Mouse (Mus musculus): ENCODE data around the gene Itga10.
"Not testable (repeated sequence)": the region's sequence is repeated elsewhere in the genome, so short reads cannot be mapped to it uniquely, and the experiment has no call there.

The Itga10 gene

DNA sequence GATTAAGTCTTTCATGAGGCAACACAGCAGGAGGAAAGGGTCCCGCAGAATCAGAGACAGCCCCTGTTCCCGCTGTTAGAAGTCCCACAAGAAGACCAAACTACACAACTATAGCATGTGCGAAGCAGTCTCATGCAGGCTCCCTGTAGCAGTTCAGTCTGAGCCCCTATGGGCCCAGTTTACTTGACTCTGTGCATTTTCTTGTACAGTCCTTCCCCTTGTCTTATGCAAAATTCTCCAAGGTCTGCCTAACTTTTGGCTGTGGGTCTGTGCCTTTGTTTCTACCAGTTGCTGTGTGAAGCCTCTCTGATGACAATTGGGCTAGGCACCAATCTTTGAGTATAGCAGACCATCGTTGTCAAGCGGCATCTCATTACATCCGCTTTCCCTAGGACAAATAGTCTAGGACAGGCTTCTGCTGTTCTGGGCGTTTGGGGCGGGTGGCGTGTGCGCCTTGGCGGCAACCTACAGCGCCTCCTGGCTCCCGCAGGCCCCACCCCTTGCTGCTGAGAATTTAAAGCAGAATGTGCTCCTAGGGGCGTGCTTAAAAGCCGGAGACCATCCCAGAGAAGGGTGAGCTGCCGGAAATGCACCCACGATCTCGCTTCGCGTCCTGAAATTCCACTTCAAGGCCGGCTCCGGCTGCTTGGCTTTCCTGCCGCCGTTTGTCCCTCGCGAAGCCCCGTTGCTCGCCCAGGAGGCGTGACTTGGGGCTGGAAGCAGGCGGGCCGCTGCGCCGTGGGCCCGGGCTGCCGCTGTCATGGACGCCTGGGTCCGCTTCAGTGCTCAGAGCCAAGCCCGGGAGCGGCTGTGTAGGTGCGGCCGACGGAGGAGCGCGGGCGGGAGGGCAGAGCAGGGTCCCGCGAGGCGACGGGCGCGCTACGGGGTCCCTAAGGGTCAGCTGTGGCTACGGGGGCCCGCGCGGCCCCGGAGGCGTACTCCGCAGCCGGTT is 10.2 kb upstream of the Itga10 start, which contains the start of the genes Pex11b and Gm42957:
Gene Pex11b, plus strand, starts transcription at position 449 of the 952 bp plus-strand sequence.
Gene Gm42957, plus strand, starts transcription at position 547 of the 952 bp plus-strand sequence.
- DNase-seq (ENCODE audit: low spot score) = peak; percentile 81

- peak; percentile 17 for DNase-seq (ENCODE audit: low spot score)
Measured at GRCm38 (mm10) chr3:96635906-96636305, 9.5 kb upstream of the Itga10 start.

- no peak for DNase-seq (ENCODE audit: low spot score)
Measured at GRCm38 (mm10) chr3:96636448-96636847, 8.9 kb upstream of the Itga10 start.

- peak; percentile 76 for DNase-seq (ENCODE audit: low spot score)
Measured at GRCm38 (mm10) chr3:96639219-96639618, 6.2 kb upstream of the Itga10 start.

DNA sequence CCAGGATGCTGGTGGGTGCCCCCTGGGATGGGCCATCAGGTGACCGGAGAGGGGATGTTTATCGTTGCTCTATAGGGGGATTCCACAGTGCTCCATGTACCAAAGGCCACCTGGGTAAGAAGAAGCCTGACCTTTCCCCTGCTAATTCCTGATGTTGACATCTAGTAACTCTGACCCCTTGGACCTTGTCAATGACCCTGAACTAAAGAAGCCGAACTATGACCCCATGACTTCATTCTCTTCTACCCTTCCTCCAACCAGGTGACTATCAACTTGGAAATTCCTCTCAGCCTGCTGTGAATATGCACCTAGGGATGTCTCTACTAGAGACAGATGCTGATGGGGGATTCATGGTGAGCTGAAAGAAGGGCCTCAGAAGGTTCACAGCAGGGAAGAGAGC is 2.0 kb downstream of the Itga10 start:
- no peak for DNase-seq (ENCODE audit: low spot score)

DNA sequence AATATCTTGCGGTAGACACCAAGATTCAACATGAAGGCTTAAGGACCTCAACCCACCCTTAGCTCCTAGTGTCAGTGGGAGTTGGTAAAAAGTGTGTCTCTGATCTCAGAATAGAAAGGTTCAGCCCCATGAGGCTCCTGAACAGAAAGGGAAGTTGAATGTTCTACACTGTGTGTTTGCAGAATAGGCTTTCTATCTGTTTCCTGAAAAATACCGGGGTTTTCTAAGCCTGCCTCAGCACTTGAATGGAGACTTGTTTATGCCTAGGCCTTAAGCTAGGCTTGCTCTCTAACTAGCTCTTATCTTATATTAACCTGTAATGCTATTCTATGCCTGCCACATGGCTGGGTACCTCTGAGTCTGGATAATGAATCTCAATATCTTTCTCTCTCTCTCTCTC is 15.5 kb downstream of the Itga10 start:
- DNase-seq (ENCODE audit: low spot score) = no peak

- no peak for DNase-seq (ENCODE audit: low spot score)
Measured at GRCm38 (mm10) chr3:96662731-96663316, 17.4 kb downstream of the Itga10 start.

- DNase-seq (ENCODE audit: low spot score) = peak; percentile 83
Measured at GRCm38 (mm10) chr3:96663432-96664239, 18.3 kb downstream of the Itga10 start.

DNA sequence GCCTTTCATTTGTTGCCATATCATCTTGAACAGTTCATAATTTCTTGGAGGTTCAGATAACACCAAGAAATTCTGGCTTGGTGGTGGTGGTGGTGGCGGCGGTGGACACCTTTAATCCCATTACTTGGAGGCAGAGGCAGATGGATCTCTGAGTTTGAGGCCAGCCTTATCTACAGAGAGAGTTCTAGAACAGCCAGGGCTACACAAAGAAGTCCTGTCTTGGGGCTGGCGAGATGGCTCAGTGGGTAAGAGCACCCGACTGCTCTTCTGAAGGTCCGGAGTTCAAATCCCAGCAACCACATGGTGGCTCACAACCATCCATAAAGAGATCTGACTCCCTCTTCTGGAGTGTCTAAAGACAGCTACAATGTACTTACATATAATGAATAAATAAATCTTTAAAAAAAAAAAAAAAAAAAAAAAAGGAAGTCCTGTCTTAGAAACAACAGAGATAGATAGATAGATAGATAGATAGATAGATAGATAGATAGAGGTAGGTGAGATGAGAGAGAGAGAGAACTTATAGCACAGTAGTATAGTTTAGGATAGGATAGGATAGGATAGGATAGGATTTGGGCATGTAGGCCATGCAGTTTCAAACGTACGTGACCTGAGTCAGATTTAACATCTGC is 20.5 kb downstream of the Itga10 start:
- DNase-seq (ENCODE audit: low spot score) = not testable (repeated sequence)

- no peak for DNase-seq (ENCODE audit: low spot score)
Measured at GRCm38 (mm10) chr3:96666916-96667315, 21.5 kb downstream of the Itga10 start.

DNA sequence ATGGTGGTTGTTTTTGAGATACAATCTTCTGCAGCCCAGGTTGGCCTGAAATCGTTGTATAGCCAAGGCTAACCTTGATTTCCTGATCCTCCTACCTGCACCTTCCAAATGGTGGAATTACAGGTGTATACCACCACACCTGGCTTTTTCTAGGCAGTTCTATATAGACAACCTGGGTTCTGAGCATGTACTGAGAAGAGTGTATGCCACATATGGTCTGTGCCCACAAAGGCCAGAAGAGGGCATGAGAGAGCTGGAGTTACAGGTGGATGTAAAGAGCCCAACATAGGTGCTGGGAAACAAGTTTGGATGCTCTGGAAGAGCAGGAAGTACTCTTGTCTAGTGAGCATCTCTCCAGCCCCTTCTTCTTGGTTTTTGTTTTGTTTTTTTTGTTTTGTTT is 21.9 kb downstream of the Itga10 start:
- peak; percentile 58 for DNase-seq (ENCODE audit: low spot score)

- no peak for DNase-seq (ENCODE audit: low spot score)
Measured at GRCm38 (mm10) chr3:96668424-96669067, 23.2 kb downstream of the Itga10 start.

DNA sequence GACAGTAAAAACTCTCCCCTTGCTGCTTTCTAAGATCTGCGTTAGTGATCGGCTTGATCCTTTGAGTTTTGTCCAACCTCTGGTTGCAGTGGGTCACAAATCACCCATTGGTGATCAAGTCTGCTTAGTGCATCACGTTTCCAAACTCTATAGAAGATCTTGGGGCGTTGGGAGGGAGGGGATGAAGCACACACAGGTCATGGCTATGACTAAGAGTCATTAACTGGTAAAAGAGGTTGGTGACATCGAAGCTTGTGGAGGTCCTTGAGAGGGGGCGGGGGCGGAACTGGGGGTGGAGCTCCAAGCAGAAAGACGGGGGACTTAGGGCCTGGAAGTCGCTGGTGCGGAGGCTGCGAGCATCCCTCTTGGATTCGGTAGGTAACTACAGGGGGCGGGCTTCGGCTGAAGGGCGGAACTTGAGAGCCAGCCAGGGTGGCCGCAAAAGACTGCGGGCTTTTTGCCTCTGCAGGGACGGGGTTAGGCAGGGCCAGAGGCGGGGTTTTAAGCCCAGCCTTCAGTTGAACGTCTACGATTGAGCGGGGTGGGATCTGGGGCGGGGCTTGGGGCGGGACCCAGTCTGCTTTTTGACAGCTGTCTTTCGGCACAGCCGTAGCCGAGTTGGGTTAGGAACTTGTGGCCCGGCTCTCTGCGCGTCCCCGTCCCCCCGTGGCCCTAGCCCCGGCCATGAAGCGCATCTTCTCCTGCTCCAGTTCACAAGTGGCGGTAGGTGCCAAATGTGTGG is 24.5 kb downstream of the Itga10 start, which contains the start of gene Ankrd35:
Gene Ankrd35, plus strand, starts transcription at position 405 of the 742 bp plus-strand sequence.
- peak; percentile 87 for DNase-seq (ENCODE audit: low spot score)

- DNase-seq (ENCODE audit: low spot score) = no peak
Measured at GRCm38 (mm10) chr3:96671519-96671918, 26.1 kb downstream of the Itga10 start.

DNA sequence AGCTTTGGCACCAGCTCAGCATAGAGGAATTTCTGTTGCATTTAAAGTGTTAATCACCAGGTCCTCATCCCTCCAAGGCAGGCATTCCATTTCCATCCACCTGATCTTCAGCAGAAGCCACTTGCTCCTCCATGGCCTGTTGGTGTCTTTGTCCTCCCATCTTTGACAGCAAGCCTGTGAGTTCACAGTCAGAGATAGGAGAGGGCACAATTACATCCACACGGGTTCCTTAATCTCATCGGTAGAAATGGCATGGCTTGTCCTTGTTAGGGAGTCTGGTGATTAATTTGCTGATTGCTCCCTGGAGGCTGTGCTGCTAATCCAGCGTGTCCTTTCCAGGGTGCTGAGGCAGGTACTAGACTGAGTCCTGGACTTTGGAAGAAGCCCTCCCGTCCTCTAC is 28.1 kb downstream of the Itga10 start:
- no peak for DNase-seq (ENCODE audit: low spot score)

DNA sequence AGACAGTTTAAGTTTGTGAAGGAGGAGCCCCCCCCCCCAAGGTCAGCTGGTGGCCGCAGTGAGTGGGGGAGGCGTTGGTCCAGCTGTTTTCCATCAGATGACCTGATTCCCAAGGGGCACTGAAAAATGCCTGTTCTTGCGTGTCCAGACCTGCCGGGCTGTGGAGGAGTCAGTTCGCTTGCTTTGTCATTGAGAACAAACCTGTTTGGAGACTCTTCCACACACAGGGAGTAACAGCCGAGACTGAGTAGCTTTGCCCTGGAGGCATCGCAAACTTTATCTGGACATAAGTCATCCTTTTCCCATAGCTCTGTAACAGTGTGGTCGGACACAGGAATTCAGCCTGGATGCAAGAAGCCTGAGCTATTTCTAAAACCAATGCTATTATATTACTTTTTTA is 29.1 kb downstream of the Itga10 start:
- DNase-seq (ENCODE audit: low spot score) = peak; percentile 69

- DNase-seq (ENCODE audit: low spot score) = no peak
Measured at GRCm38 (mm10) chr3:96675171-96675570, 29.8 kb downstream of the Itga10 start.

DNA sequence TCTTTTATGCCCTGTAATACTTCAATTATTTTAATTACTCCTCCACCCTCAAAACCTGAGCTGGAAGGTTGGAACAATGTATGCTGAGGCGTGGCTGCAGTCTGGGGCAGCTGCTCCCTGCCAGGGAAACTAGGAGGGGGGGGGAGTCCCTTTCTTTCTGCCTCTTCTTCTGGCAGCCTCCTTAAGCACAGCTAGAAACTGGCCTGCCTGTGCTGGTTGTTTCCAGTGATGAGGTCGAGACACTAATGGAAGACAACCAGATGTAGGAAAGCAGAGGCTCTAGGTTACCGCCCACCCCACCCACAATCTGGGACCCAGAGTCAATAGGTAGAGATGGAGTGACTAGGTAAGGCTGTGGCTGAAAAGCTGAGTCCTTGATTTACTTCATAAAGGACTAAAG is 30.3 kb downstream of the Itga10 start:
- DNase-seq (ENCODE audit: low spot score) = no peak

- DNase-seq (ENCODE audit: low spot score) = no peak
Measured at GRCm38 (mm10) chr3:96678456-96678855, 33.1 kb downstream of the Itga10 start.

- no peak for DNase-seq (ENCODE audit: low spot score)
Measured at GRCm38 (mm10) chr3:96679159-96679674, 33.8 kb downstream of the Itga10 start.

Data from embryo, embryonic 10 days (tissue).